Mouse (Mus musculus) megakaryocyte-erythroid progenitor cell, adult 5-6 weeks (primary cell): ENCODE results near the gene Top2b. TPM values are rescaled to one million over a fixed set of nuclear protein-coding genes. Genes with fewer than 3 reads are reported as not detected.

Experiments
- ATAC-seq: replicated peaks from 2 replicates; pipeline ENCODE4 v1.8.0; 2016; ENCODE audit warnings: mild to moderate bottlenecking, inconsistent platforms; ENCODE audit not compliant: severe bottlenecking, poor library complexity, low FRiP score, low TSS enrichment
- total RNA-seq, 2 experiments: library from RNA; stranded (forward) in 1 of 2; stranded (reverse) in 1 of 2; fragments of 200-1000, 215-1000 nt in 1 of 2; fragments of >200 nt in 1 of 2; fragmentation: Nextera tagmentation in 1 of 2; gene quantifications; 2 replicates each; pipeline ENCODE4 v1.2.3; 2014 to 2017

The Top2b gene
- total RNA-seq (2014; fragmentation: Nextera tagmentation) (104 and 164 TPM in 2 replicates), total RNA-seq (2017) (230 and 254 TPM in 2 replicates)

DNA sequence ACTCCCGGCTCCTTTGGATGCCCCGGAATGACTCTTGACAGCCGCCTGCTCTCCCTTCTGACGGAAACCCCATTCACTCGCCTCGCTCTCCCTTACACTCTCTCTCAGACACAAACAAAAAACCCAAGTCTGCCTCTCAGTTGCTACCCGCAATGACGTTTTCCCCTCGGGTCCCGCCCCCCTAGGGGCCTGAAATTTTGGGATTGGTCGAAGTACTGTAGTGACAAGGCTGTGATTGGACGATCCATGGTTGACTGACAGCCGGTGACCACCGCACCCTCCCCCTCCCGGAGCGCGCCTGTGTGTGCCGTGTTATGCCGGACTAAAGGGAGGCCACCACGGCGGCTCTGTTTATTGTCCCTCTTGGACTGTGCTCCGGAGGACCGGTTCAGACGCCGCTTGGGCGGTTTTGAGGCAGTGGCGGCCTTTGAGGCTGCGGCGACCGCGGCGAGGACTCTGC is at the start of gene Top2b:
Gene Top2b (plus strand): TSS at position 302 of the 460 bp plus-strand sequence.
- ATAC-seq, result peak; percentile 90

DNA sequence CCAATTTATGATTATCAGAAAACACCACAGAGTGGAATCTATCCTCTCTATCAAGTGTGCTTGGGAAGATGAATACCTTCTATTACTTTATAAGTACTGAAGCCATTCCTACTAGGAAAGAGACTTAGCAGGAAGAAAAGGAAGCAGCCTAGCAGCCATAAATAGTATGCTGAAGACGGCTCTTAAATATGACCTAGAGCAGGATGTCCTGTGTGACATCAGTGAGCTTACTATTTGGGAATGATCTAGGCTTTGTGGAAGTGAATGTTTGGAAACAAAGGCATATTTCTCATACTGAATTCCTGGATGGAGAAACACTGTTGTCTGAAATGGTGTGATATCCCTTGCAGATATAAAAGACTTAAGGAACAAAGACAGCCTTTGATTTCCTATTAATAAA is 48.3 kb upstream of the Top2b start:
- no peak for ATAC-seq

DNA sequence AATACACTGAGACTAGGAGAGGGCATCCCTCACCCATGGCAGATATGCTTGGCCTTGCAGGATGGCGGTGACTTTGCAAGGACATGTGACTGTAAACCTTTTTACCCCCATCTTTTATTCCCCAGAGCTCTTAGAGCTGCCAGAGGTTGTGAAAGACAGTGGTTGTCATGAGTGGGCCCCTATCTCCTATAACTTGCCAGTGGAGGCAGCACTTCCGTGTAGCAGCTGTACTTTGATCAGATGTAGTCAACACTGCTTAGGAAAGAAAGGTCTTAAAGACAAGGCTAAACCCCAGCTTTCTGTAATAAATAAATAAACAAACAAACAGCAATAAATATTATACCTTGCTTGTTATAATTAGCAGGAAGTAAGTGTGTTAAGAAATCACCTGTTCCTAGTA is 45.2 kb upstream of the Top2b start:
- ATAC-seq, result no peak

DNA sequence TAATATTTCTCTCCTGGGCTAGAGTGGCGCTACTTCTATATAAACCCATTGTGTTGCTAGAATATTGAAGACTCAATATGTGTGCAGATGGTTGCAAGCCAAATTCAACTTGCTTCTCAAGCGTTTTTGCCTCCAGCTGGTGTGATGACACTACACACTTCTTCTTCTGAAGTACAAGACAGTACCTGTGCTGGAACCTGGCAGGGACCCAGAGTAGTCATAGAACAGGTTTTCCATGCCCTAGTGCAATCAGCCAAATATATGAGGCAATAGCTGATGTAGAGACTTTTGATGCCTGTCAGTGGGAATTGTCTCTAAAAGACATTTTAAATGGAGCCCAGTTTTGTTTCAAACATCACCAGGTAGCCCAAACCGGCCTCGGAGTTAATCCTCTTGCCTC is 40.6 kb upstream of the Top2b start:
- ATAC-seq, result no peak

DNA sequence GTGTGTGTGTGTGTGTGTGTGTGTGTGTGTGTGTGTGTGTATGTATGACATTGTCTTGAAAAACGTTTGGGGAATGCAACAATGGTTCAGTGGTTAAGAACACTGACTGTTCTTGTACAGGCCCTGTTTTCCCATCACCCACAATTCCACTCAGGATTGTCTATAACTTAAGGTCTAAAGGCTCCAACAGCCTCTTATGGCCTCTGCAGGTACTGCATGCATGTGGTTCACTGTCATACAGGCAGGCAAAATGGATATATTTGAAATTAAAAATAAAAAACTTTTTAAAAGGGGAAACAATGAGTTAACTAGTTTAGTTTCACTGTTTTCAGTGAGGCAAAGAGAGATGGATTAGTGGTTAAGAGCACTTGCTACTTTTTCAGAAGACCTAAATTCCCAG is 39.8 kb upstream of the Top2b start:
- peak; percentile 89 for ATAC-seq

DNA sequence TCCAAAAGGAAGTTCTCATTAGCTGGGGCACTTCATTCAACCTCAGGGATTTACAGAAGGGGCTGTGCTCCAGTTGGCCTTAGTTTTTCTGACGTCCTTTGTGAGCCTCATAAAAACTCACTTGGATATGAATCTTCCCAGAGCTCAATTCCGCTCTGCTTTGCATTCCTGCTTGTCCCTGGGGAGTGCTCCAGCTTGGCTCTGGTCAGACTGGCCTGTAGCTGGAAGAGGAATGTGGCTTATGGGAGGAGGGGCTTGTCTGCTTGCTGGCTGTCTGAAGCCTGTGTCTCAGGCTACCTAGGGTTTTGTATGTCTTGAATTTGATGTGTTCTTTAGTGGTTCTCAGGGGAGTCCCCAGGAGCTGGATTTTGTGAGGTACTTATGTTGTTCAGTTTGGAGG is 36.4 kb upstream of the Top2b start:
- no peak for ATAC-seq

DNA sequence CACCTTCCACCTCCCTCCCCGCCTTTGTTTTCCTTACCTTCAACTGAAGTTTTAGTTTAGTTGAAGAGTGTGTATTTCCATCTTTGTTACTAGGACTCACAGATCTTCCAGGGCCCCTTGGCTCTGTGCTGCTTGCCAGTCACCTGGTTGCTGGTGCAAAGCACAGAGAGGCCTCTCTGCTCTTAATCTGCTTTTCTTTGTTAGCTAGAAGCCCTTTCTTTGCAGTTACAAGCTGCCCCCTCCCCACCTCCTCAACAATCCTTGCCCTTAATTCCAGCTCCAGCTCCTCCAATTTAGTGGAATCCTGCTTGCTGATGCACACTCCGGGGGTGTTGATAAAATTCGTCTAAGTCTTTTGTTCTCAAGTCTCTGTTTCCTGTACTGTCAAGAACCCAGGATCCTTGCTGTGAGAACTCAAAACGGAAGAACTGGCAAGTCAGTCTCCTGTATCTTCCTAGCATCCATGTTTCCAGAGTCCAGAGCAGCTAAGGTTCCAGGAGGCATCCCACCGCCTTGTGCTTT is 36.0 kb upstream of the Top2b start:
- ATAC-seq, result no peak

DNA sequence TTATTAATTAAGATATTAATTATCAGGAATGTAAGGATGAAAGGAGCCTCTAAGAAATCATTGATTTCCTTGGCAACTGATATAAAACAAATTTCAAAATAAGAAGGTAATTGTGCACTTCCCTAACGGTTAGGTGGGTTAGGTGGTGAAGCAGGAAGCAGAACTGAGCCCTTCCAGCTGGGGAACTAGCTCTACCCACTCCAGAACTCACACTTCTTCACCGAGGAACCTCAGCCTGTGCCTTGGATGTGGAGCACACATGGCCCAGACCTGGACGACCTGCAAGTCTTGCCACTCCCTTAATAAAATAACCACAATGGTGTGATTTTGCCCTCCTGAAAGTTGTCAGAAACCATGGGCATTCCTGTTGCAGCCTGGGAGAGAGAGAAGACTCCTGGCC is 35.2 kb upstream of the Top2b start:
- ATAC-seq, result no peak

DNA sequence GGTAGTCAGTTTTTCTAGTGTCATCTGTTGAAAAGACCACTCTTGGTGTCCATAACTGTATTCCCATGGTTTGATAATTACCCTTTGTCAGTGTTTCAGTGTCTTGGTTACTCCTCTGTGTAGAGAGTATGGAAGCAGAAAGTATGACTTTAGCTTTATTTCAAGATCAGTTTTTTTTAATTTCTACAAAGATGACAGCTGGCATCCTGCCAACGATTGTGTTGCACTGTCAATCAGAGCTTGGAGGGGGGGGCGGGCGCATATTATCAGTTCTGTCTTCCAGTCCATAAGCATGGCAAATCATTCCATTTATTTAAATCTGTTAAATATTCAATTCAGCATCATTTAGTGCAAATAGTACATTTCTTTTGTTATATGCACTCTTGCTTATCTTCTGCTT is 30.7 kb upstream of the Top2b start:
- ATAC-seq, result no peak

DNA sequence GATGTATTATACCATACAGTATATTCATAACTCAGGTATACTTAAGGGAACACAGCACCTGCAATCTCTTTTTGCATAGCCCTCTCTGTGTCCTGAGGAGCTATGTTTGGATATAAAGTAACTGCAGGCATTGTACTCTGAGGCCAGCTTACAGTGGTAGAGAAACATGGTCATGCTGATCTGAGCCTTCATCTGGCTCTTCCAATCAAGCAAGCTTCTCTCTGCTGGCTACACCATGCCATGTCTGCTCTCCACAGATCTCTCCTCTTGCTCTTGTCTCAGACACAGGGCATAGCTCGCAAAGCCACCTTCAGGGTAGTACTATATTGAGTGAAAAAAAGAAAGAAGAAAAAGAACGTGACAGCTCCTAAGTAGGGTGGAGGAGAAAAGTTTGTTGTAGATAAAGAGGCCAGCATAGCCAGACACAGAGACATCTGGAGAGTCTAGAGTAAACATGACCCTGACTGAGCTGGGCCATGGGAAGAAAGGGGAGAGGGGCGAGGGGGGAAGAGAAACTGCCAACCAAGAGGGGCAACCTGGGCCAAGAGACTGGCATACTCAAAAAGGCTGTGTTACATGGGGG is 29.1 kb upstream of the Top2b start:
- peak; percentile 71 for ATAC-seq

DNA sequence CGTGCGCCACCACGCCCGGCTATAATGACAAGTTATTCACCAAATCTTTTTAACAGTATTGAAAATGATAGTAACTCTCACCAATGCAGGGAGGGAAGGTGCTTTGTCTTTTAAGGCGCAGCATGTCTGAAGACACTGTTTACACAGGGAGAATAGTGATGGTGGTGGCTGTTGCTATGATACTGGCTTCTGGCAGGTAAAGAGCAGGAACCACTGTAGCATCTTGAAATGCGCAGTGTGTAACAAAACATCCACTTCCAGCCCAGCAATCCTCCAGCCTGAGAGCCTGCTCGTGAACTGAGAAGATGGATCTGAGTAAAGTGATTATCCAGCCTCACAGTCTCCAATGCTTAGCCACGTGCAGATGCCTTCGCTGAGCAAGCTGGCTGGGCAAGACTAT is 17.5 kb upstream of the Top2b start:
- no peak for ATAC-seq

DNA sequence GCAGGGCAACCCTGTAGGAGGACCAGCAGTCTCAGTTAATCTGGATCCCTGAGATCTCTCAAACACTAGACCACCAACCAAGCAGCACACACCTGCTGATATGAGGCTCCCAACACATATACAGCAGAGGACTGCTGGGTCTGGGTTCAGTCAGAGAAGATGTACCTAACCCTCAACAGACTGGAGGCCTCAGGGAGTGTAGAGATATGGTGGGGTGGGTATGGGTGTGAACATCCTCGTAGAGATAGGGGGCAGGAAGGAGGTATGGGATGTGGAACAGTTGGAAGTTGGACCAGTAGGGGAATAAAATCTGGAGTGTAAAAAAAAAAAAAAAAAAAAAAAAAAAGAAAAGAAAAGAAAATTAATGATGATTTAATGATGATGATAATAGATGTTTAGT is 5.3 kb upstream of the Top2b start:
- ATAC-seq, result no peak

DNA sequence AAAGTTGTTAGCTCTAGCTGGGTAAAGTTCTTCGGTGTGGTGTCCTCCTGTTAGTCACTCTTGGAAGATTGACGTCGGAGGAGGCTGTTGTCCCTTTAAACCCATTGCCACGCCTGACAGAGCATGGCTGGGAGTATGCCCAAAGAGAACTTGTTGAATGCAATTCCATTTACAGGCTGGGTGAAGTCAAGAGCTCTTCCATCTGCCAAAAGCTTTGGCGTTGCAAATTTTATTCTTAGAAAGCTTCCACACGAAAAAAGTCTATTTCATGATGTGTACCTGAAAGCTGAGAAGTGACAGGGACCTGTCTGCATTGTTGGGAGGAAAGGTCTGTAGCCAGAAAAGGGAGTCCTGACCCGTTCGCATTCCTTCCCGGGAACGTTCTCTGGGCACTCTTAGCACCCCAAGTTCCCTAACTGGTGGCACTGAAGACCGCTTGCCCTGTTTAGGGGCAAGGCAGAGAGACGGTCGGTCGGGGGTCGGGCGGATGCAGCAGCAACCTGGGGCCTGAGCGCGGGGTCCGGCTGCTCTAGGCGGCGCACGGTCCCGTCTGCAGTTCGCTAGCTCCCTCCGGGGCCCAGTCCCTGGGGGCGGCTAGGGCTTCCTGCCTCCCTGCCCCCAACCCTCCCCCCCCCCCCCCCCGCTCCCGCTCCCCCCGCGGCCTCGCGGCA is 683 bp upstream of the Top2b start:
- ATAC-seq, result peak; percentile 34

DNA sequence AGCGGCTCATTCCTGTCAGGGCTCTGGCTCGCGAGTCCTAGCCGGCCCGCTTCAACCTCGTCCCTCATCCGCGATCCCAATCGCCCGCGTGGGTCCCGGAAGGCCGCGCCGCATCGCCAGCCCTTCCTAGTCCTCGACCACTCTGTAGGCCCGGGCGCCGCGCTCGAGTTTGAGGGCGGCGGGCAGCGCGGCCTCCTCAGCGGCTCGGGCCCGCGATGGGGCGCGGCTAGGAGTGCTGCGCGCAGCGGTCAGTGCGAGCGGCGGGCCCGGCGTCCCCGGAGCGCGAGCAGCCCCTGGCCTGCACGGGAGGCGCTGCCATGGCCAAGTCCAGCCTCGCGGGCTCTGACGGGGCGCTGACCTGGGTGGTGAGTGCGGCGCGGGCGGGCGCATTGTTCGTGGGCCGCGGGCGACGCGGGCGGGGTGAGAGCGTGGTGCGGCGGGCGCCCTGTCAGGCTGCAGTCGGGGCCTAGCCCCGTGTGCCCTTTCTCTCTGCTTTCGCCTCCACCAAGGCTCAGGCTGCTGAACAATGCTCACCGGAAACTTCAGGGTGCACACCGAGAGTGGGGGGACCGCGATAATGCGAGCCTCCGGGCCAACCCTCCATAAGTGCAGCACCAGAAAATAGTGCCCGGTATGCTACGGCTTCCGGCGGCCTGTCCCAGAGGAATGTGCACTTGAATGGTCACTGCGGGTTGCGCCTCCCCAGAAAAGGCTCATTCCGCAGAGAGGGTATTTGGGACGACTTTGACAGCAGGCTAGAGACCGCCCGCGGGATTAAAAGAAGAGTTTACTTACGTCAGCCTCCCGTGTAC is 589 bp downstream of the Top2b start:
- peak; percentile 21 for ATAC-seq

DNA sequence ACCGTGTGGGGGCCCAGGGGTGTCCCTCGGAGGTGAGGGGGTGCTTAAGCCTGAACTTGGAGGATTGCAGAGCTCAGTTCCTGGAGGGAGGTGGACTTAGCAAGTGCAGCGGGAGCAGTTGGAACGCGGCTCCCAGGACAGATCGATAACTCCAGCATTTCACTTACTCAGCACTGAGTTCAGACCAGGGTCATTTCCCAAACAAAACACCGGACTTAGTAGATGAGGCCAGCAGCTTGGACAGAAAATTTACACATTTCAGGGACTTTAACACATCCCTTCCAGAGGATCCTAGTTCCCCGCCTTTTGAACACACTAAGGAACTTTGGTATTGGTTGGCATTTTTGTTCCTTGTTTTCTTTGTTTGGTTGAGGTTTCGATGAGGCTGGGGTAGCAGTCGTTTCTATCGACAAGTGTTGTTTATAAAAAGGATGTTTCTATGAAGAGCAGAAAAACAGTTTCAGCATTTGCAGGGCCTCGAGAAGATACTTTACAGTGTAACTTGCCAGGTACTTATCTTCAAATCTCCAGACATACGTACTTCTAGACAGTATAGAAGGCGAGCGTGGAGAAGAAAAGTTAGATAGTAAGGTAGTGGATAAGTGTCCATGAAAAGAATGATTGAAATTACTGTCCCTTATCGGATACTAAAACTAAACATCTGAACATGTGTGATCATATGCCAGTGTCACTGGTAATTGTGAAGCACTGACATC is 1.4 kb downstream of the Top2b start:
- peak; percentile 37 for ATAC-seq

DNA sequence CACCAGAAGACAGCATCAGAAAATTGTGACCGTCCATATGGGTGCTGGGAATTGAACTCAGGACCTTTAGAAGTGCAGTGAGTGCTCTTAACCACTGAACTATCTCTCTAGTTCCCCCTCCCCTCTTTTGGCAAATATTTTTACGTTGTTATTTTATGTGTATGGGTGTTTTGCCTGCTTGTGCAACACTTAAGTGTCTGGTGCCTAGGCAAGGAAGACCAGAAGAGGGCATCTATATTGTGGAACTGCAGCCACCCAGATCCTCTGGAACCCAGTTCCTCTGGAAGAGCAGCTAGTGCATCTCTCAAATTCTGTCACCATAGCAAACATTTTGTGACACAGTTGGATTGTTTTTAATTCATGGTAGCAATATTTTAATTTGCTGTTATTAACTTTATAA is 2.0 kb downstream of the Top2b start:
- no peak for ATAC-seq

DNA sequence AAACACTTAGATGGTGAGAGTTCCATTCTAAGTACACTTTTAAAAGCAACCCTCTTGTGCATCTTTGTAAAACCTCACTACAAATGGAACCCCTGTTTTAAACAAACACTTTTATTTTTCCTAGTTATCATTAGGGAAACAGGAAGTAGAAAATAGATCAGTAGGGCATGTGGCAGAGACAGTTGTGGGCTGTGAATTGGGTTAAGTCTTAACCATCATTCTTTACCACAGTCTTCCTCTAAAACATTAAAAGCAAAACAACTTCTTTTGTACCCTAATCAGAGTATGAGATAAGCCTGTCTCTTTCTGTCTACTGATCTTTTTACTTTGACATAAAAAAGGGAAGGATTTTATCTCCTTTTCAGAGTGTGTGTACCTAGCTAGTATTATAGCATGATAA is 7.8 kb downstream of the Top2b start:
- peak; percentile 38; the same call in 1 of the 2 replicates for ATAC-seq

DNA sequence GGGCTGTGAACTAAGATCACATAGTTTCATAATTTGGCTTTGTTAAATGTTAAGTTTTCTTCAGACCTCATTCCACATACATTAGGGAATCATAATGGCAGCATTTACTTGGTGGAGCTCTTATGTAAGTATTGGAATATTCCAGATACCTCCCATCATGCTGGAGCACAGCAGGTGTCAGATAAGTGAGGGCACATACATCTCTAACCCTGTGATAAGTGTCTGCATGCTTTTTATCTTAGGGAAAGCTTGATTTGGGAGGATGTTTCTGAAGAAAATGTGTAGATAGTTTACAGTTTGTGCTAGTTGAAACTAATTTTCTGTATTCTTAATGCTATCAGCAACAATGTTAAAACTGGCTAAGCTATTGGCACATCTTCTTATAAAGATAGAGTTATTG is 8.2 kb downstream of the Top2b start:
- peak; percentile 71 for ATAC-seq

DNA sequence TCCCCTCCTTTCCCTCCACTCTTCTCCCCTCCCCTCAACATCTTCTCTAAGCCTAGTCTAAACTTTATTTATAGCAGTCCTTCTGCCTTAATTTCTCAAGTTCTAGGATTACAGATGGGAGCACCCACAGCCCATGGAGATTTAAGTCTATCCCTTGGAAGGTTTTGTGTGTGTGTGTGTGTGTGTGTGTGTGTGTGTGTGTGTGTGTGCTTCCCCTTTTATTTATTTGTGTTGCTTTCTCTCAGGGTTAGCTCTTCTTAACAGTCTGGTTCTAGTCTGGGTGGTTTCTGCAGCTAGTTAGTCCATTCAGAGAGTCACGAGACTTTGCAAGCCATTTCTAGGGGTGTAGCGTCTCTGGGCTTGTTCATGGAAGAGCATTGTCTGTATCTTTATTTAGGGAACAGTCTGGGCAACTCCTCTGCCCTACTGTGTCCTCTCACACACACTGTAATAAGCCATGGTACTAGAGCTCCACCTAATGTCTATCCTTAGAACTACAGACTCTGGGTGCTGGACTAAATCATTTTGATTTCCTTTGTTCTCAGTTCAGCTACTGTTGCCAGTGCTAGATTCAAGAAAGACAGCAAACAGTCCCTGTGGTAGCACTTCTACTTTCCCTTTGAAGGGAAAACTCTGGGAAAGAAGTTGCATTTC is 15.1 kb downstream of the Top2b start:
- ATAC-seq, result peak; percentile 86
